Mouse (Mus musculus): ENCODE measurements around the gene Syp.

The Syp gene

DNA sequence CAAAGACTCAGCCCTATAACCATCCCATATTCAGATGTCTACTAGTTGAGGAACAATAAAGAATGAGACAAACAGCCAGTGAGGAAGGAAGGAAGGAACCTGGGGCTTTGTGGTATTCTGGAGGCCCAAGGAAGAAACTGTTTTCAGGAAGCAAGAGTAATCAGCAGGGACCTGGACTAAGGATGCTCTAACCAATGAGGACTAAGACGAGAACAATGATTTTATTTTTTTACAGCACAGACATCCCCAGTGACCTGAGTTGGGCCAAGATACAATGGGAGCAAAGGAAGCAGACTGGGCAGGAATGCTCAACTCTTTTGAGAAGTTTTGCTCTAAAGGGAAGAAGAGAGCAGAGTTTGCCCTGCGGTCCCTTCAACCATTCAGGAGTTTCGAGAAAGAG, 24.7 kb downstream of the Syp start:
- DNase-seq (ENCODE audit: low spot score) = no peak

DNA sequence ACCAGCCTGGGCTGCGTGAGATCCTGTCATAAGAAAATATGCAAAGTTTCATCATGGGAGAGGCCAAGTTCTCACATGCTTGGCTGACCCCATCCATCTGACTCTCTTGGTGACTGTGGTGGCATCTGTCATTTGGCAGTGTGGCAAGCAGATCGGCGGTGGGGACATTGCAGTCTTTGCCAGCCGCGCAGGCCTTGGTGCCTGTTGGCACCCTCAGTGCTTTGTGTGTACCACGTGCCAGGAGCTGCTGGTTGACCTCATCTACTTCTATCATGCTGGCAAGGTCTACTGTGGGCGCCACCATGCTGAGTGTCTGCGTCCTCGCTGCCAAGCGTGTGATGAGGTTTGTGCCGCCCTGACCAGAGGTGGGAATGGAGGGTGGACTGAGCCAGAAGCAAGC, 26.5 kb downstream of the Syp start:
- DNase-seq (ENCODE audit: low spot score) = no peak

DNA sequence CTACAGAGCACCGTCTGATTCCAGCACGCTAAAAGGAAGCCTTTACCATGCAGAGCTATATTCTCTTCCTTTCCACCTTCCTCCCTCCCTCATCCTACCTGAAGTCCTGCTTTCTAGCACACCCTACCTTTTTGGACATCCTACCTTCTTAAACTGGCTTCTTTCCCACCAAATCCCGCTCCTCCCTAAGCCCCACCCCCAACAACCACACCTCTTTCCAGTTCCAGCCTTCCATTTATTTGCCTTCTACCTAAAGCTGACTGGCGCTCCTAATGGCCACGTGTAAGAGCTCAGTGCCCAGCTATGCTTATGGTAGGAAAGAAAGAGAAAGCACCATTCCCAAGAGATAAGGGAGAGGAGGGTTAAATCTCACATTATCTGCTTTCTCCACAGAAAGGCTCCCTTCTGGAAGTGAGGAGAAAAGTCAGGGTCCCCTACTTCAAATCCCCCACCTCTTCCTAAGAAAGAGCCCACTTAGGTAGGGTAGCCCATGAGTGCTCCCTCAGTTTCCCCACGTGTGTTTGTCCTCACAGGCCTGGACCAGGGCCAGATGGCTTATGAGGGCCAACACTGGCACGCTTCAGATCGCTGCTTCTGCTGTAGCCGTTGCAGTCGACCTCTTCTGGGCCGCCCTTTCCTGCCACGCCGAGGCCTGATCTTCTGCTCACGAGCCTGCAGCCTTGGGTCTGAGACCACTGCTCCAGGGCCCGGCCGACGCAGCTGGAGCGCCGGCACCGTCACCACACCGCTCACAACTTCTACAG, 27.6 kb downstream of the Syp start:
- DNase-seq (ENCODE audit: low spot score) = no peak

DNA sequence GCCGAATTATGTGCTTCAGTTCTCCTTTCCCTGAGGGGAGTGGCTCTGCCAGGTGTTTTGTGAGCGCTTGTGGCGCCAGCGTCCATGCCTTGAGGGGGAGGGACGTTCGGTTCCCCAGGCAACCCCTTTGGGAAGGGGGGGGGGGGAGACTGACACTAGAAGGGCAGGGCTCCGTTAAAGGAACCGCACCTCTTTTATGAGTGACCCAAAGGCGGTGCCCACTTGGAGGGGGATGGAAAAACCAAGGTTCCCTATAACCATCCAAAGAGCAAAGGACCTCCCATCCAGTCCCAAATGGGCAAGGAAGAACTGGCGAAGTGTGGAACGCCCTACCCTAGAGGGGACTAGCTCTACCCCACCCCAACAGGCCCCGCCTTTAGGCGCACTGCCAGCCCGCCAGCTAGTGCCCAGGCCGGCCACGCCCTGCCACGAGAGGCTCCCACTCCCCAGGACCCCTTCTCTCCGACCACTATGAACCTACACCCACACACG, 32.2 kb downstream of the Syp start:
- peak; percentile 58 for DNase-seq (ENCODE audit: low spot score)

DNA sequence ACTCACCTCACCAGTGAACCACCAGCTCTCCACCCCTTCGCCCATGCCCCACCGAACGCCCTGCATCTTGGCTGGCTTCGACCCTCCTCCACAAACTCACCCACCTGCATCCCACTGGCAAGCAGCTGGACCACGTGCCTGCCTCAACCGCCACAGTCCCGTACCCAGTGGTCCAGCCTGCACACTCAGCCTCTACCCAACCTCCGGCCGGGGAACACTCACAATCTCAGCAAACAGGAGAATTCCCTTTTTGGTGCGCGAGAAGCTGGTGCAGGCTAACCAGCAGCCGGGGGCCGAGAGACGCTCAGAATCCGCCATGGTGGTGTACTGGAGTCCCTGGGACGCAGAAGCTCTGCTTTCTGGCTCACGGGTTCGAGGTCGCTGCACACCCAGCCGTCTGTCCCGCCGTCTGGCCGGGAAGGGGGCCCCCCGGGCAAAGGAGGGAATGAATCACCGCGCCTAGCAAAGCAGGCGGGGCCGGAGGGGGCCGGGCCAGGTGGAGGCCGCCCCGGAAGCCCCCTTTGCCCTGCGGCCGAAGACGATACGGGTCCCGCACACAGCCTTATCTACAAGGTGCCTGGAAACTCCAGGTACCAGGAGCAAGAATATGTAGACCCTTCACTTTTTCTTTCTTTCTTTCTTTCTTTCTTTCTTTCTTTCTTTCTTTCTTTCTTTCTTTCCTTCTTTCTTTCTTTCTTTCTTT, 32.8 kb downstream of the Syp start, which contains the start of gene Plp2:
TSS of gene Plp2 (minus strand) at position 470 of the 703 bp plus-strand sequence.
- DNase-seq (ENCODE audit: low spot score) = peak; percentile 59

DNA sequence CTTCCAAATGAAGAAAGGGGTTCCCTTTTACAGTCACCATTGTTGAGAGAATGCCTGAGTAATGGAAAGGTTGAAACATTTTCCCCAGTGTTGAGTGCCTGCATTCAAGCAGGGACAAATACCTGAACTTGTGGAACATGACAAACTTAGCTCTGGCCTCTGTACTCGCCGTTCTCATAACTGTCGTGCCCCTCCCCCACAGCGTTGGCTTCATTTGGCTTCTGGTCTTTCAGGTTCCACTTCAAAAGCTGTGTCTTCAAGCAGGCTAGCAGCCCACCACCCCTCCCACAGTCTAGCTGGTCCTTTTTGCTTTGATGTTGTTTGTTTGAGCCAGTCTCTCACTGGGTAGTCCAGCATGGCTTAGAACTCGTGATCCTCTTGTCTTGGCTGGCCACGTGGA, 34.5 kb downstream of the Syp start:
- DNase-seq (ENCODE audit: low spot score) = no peak

DNA sequence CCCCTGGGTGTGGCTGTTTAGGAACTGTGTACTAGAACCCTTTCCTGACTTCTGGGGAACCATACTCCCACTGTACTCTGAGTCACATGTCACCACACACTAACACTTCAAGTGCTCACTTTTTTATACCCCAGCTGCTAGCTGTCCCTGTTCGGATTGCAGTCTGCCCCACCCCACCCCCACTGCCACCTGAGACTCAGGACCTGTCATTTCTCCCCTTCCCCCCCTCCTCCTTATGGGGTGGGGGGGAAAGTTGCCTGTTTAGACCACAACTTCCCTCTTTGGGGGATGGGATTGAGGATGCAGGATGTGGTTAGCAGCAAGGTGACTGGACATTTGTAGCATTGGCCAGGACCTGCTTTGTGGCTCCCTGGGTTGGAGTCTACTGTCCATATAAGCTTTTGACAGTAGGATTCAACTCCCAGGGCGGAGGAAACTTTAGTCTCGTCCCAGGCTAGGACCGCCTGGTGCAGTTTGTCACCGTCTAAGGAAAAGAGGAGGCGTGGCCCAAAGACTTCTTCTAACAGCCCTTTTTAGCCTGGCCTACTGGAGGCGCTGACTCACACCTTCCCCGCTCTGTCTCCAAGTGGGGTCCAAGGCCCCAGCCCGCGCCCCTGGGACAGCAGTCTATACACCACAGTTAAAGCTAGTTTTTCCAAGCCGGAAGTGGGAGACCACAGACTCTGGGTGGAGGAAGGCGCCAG, 35.5 kb downstream of the Syp start:
- peak; percentile 50 for DNase-seq (ENCODE audit: low spot score)

DNA sequence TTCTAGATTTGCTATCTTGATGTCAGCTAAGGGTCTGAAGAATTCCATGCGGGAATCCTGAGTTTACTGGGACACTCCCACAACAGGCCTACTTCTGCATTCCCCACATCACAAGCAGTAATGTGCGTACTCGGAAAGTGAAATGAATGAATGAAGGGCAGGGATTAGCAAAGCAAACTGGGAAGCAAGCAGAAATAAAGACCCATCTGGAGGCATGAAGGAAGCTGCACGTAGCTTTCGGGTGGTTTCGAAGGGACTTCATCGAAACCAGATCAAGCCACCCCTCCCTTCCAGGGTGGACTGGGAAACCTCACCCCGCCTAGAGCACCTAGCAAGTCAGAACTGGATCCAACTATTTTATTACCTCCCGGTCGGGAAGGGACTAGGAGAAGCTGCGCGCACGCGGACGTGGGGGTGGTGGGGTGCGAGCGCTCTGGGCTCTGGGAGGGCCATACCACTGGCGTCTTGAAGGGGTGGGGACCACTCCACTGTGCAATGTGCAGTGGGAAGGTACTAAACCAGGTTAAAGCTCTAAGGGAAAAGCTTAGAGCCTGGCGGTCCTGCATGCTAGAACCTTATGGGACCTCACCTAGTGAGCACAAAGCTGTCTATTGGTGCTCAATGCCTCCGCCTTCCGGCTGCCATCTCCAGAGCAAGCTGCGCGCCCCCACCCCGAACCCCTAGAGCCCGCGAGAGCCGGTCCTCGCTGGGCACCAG, 36.2 kb downstream of the Syp start:
- DNase-seq (ENCODE audit: low spot score) = peak; percentile 21

DNA sequence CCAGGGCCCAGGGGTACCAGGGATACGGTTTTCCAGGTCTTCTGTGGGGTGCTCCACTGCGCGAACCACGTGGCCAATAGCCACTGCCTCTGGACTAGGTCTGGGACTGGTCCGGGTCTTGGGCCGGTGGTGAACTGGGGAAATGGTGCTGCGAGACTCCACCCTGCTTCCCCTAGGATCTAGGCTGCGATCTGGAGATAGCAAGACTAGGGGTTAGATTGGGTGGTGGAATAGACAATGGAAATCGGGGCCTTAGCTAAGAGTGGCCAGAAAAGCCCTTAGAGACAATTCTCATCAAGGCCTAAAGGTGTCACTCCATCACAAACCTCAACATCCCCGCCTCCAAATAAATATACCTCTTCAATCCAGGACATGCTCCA, 36.7 kb downstream of the Syp start:
- no peak for DNase-seq (ENCODE audit: low spot score)

DNA sequence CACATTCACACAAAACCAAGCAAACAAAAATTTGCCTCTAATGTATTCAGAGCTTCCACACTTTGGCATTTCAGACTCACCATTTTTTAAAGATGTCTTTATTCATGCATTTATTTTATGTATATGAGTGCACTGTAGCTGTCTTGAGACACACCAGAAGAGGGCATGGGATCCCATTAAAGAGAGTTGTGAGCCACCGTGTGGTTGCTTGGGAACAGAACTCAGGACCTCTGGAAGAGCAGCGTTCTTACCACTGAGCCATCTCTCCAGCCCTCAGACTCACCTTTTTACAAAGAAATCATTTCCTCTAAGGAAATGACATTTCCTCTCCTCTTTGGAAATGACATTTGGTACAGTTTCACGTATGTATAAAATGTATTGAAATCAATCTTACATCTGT, 40.7 kb downstream of the Syp start:
- DNase-seq (ENCODE audit: low spot score) = no peak

DNA sequence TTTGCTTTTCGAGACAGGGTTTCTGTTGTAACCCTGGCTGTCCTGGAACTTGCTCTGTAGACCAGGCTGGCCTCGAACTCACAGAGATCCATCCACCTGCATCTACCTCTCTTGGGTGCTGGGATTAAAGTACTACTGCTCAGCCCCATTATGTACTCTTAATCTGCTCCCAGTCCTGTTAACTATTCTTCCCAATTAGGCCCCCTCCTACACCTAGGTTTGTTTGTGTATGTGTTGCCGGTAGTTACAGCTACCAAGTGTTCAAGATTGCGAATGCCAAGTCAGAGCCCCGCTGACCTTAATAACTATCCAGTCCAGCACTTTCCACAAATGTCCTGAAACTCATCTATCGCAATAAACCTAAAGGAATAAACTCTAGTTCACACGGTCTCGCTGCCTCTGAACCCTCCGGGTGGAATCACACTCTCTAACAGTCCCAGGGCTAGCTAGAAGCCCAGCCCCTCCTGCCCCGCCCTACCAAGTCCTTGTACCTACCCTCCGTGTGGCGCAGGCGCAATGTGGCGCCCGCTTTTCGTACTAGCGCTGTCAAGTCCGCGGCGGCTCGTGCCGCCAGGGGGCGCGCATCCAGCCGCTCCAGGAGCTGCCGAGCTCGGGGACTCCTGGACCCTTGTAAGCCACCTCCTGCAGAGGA, 41.3 kb downstream of the Syp start:
- peak; percentile 86 for DNase-seq (ENCODE audit: low spot score)

DNA sequence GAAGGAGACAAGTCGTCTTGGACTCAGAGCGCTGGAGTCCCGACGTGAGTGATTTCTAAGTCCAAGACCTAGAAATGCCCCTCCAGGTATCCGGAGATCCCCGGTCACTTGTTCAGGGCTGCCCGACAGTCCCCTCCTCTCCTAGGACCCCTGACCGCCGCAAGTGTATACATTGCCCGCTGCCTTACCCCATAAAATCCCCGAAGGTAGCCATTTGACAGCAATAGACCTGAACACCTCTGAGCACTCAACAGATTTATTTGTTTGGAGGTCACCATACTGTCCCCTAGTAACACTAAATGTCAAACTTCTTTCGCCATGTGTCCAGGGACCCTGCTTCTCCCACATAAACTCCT, 41.8 kb downstream of the Syp start:
- no peak for DNase-seq (ENCODE audit: low spot score)

DNA sequence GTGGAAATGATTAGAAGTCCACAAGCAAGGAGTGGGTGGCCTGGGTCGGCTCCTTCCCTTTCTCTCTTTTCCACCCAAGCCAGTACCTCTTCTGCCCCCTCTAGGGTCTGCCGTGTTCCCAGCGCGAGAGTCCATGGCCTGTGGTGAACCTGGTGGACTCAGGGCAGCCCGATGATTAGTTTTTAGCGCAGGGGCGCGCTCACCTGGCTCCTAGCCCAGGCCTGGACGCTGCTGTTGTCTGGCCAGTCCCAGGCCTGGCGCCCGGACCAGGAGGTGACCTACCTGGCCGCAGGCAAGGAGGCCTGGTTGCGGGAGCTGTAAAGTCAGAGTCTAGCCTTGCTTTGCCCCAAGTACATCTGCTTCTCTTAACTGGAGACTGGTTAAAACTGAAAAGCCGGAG, 42.6 kb downstream of the Syp start, which contains the start of gene Magix:
TSS of gene Magix (minus strand) at position 388 of the 400 bp plus-strand sequence.
- no peak for DNase-seq (ENCODE audit: low spot score)

DNA sequence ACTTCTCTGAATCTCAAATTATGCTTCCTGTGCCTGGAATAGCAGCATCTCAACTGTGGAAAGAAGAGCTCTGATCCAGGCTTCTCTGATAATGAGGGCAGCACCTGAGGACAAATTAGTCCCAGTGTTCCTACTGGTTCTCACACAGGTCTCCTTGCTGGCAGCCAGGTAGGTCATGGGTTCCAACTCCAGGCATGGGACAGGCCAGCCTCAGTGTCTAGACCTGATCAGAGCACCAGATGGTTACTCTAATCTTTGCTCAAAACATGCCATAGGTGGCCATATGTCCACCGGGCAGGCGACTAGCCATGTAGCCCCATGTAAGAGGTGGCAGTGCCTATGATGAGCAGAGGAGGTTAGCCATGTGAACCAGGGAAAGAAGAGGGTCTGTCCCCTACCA, 50.0 kb downstream of the Syp start:
- DNase-seq (ENCODE audit: low spot score) = no peak

DNA sequence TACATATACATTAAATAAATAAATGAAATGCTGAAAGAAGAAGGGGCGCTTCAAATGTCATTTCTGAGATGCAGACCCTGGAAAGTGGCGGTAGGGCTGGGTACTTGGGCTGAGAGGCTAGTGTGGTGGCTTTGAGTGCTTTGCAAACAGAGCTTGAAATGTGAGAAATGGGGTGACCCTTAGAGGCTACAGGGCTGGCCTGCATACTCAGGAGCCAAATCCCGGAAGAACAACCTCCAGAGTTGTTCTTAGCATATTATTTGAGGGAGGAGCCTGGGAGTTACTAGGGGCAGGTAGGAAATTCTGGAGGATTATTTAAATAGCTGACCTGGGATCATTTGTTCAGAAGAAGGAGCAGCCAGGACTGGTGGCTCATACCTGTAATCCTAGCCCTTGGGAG, 52.2 kb downstream of the Syp start:
- DNase-seq (ENCODE audit: low spot score) = no peak

DNA sequence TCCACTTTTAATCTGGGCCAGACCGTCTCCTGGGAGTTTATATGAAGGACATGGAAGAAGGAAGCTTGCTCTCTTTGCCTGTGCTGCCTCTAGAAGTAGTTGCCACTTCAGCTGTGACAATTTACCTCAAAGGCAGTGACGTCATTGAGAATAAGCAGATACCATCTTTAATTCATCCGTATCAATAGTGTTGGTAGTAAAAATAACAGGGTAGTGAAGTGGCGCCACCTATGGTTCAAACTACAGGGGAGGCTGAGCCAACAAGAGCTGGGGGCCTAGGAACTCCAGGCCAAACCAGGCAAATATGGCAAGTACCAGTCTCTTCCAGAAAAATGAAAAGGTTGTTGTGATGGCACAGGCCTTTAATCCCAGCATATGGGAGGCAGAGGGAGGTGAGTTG, 54.6 kb downstream of the Syp start:
- no peak for DNase-seq (ENCODE audit: low spot score)

DNA sequence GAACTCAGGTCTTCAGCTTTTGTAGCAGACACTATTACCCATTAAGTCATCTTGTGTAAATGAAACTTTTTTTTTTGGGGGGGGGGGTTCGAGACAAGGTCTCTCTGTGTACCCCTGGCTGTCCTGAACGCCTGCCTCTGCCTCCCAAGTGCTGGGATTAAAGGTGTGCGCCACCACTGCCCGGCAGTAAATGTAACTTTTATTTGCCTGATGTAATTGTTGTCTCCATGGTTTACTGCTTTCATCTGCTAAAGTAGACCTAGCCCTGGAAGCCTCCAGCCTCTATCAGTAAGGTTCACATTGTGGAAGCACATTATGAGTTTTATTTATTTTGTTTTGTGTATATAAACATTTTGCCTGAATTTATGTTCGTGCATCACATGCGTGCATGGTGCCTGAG, 58.2 kb downstream of the Syp start:
- no peak for DNase-seq (ENCODE audit: low spot score)

DNA sequence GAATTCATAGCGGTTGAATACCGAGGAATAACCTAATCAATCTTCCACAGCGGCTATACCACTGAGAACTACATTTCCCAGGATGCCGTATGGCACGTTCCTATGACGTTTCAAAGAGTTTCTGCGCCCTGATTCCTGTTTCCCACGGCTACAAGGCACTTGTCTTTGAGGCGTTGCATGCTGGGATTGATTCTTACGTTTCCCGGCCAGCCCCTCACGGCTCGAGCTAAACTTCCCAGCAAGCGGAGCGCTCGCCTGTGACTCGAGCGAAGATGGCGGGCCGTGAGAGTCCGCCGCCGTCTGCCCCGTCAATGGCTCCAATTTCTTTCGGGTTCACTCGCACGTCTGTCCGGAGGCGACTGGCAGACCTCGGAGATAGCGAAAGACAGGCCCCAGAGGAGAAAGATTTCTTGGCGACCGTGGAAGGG, 58.7 kb downstream of the Syp start, which contains the start of gene Gpkow:
TSS of gene Gpkow (plus strand) at position 178 of the 428 bp plus-strand sequence.
- peak; percentile 84 for DNase-seq (ENCODE audit: low spot score)

Data from yolk sac, embryonic 10.5 days (tissue).